Mouse (Mus musculus): ENCODE measurements around the gene Carnmt1. TPM values are rescaled to one million over a fixed set of nuclear protein-coding genes. Genes with fewer than 3 reads are reported as not detected.

The Carnmt1 gene
- polyA plus RNA-seq, 1 experiment from 2014 or later, result 15.5 TPM

DNA sequence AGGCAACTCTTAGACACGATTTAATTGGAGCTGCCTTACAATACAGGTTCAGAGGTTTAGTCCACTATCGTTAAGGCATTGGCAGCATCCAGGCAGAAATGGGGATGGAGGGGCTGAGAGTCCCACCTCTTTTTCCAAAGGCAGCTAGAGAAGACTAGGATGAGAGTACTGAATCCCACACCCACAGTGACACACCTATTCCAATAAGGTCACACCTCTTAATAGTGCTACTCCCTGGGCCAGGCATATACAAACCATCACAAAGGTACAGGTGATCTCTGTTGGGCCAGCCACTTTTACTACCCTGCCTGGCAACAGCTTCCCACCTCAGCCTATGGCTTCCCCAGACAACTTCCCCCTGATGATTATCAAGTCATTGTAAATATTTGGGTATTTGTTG lies 22.2 kb downstream of the Carnmt1 start:
- Histone ChIP-seq H3K36me3 (ENCODE audit: control insufficient read depth, insufficient read depth) (0 out of 2 replicates have a peak, but pooled peaks cover 5% of the 10 kb centered on the region), H3K27ac (ENCODE audit: low read depth, low read length) (no peak overlapping the region), H3K4me2 (replicated peaks; ENCODE audit: low read depth) (no peak overlapping the region), H3K9me3 (ENCODE audit: control insufficient read depth) (no peaks in the 10 kb centered on the region), H3K4me1 (replicated peaks; ENCODE audit: control insufficient read depth, insufficient read depth, low read length) (no peaks in the 10 kb centered on the region), H3K9ac (ENCODE audit: low read depth, low read length) (no peak overlapping the region), H3K4me3 (ENCODE audit: low read depth, low read length) (no peak overlapping the region), H3K27me3 (replicated peaks; ENCODE audit: control insufficient read depth, insufficient read depth, low read length) (no peaks in the 10 kb centered on the region)
- no peak for ATAC-seq
- TF ChIP-seq CTCF (IDR thresholded peaks at IDR 0.05; ENCODE audit: low read depth), result no peak
- WGBS, result 90% methylated on average over 2 of the region's 2 CpGs

DNA sequence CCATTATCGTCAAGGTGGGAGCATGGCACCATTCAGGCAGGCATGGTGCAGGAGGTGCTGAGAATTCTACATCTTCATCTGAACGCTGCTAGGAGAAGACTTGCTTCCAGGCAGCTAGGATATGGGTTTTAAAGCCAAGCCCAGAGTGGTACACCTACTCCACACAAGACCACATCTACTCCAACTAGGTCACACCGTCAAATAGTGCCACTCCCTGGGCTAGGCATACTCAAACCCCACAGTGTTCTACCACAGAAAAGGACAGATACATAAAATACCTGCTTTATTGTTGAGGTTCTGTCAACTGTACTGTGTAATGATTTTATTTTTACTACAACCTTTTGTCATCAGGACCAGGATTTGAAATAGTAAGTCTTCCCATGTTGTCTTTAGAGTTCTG lies 24.6 kb downstream of the Carnmt1 start:
- Histone ChIP-seq H3K27me3 (replicated peaks; ENCODE audit: control insufficient read depth, insufficient read depth, low read length) (no peaks in the 10 kb centered on the region), H3K9me3 (ENCODE audit: control insufficient read depth) (no peaks in the 10 kb centered on the region), H3K27ac (ENCODE audit: low read depth, low read length) (no peak overlapping the region), H3K4me3 (ENCODE audit: low read depth, low read length) (no peak overlapping the region), H3K4me1 (replicated peaks; ENCODE audit: control insufficient read depth, insufficient read depth, low read length) (no peaks in the 10 kb centered on the region), H3K9ac (ENCODE audit: low read depth, low read length) (no peak overlapping the region), H3K4me2 (replicated peaks; ENCODE audit: low read depth) (no peak overlapping the region), H3K36me3 (ENCODE audit: control insufficient read depth, insufficient read depth) (0 out of 2 replicates have a peak, but pooled peaks cover 8% of the 10 kb centered on the region)
- TF ChIP-seq CTCF (IDR thresholded peaks at IDR 0.05; ENCODE audit: low read depth), result no peak
- no peak for ATAC-seq
- WGBS, result 95% methylated on average over 3 of the region's 3 CpGs

- TF ChIP-seq CTCF (IDR thresholded peaks at IDR 0.05; ENCODE audit: low read depth), result no peak
- Histone ChIP-seq H3K4me3 (ENCODE audit: low read depth, low read length) (no peak overlapping the region), H3K27me3 (replicated peaks; ENCODE audit: control insufficient read depth, insufficient read depth, low read length) (no peaks in the 10 kb centered on the region), H3K36me3 (ENCODE audit: control insufficient read depth, insufficient read depth) (0 out of 2 replicates have a peak, but pooled peaks cover 8% of the 10 kb centered on the region), H3K4me1 (replicated peaks; ENCODE audit: control insufficient read depth, insufficient read depth, low read length) (no peaks in the 10 kb centered on the region), H3K4me2 (replicated peaks; ENCODE audit: low read depth) (no peak overlapping the region), H3K9ac (ENCODE audit: low read depth, low read length) (no peak overlapping the region), H3K27ac (ENCODE audit: low read depth, low read length) (no peak overlapping the region), H3K9me3 (ENCODE audit: control insufficient read depth) (no peaks in the 10 kb centered on the region)
- whole genome bisulfite sequencing, result 69% methylated on average over 1 of the region's 1 CpGs
- no peak for ATAC-seq
Measured at GRCm38 (mm10) chr19:18695552-18695951, 25.0 kb downstream of the Carnmt1 start.

GRCm38 (mm10) chr19:18708101-18708500 lies 37.5 kb downstream of the Carnmt1 start:
- Histone ChIP-seq H3K27ac (ENCODE audit: low read depth, low read length) (no peak overlapping the region), H3K9me3 (ENCODE audit: control insufficient read depth) (no peaks in the 10 kb centered on the region), H3K27me3 (replicated peaks; ENCODE audit: control insufficient read depth, insufficient read depth, low read length) (no peaks in the 10 kb centered on the region), H3K9ac (ENCODE audit: low read depth, low read length) (no peak overlapping the region), H3K4me2 (replicated peaks; ENCODE audit: low read depth) (no peak overlapping the region), H3K36me3 (ENCODE audit: control insufficient read depth, insufficient read depth) (no peaks in the 10 kb centered on the region), H3K4me1 (replicated peaks; ENCODE audit: control insufficient read depth, insufficient read depth, low read length) (no peaks in the 10 kb centered on the region), H3K4me3 (ENCODE audit: low read depth, low read length) (no peak overlapping the region)
- ATAC-seq, result no peak
- no peak for TF ChIP-seq CTCF (IDR thresholded peaks at IDR 0.05; ENCODE audit: low read depth)

DNA sequence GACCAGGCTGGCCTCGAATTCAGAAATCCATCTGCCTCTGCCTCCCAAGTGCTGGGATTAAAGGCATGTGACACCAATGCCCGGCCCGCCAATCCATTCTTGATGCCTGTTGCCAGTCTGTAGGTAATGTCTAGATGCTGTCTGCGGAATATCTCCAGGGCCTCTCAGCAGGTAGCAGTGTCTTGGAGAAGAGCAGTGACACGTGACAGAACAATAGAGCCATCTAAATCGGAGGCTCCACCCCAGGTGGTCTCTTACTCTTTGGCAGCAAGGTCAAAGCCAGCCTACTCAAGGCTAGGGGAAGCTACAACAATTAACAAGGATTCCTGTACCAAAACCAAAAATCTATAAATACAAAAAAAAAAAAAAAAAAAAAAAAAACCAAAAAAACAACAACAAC lies 40.3 kb downstream of the Carnmt1 start:
- H3K4me1 ChIP-seq (replicated peaks; ENCODE audit: control insufficient read depth, insufficient read depth, low read length), result no peaks in the 10 kb centered on the region
- H3K9me3 ChIP-seq (ENCODE audit: control insufficient read depth), result no peaks in the 10 kb centered on the region
- ATAC-seq, result no peak
- H3K36me3 ChIP-seq (ENCODE audit: control insufficient read depth, insufficient read depth), result no peaks in the 10 kb centered on the region
- H3K4me3 ChIP-seq (ENCODE audit: low read depth, low read length), result no peak overlapping the region
- no peak for TF ChIP-seq CTCF (IDR thresholded peaks at IDR 0.05; ENCODE audit: low read depth)
- 87% methylated on average over 6 of the region's 6 CpGs for WGBS
- H3K9ac ChIP-seq (ENCODE audit: low read depth, low read length), result no peak overlapping the region
- H3K4me2 ChIP-seq (replicated peaks; ENCODE audit: low read depth), result no peak overlapping the region
- H3K27me3 ChIP-seq (replicated peaks; ENCODE audit: control insufficient read depth, insufficient read depth, low read length), result no peaks in the 10 kb centered on the region
- H3K27ac ChIP-seq (ENCODE audit: low read depth, low read length), result no peak overlapping the region

GRCm38 (mm10) chr19:18711589-18711988 lies 41.0 kb downstream of the Carnmt1 start:
- no peak for TF ChIP-seq CTCF (IDR thresholded peaks at IDR 0.05; ENCODE audit: low read depth)
- WGBS, result 82% methylated on average over 9 of the region's 9 CpGs
- no peaks in the 10 kb centered on the region for H3K9me3 ChIP-seq (ENCODE audit: control insufficient read depth)
- H3K36me3 ChIP-seq (ENCODE audit: control insufficient read depth, insufficient read depth), result no peaks in the 10 kb centered on the region
- H3K9ac ChIP-seq (ENCODE audit: low read depth, low read length), result no peak overlapping the region
- no peak overlapping the region for H3K4me2 ChIP-seq (replicated peaks; ENCODE audit: low read depth)
- H3K27me3 ChIP-seq (replicated peaks; ENCODE audit: control insufficient read depth, insufficient read depth, low read length), result no peaks in the 10 kb centered on the region
- no peak overlapping the region for H3K4me3 ChIP-seq (ENCODE audit: low read depth, low read length)
- no peak for ATAC-seq
- H3K4me1 ChIP-seq (replicated peaks; ENCODE audit: control insufficient read depth, insufficient read depth, low read length), result no peaks in the 10 kb centered on the region
- H3K27ac ChIP-seq (ENCODE audit: low read depth, low read length), result no peak overlapping the region
